Mouse (Mus musculus): ENCODE measurements around the gene Qk.
A peak's percentile ranks its signal among the peaks of the same experiment; 100 is the strongest.

The Qk gene

DNA sequence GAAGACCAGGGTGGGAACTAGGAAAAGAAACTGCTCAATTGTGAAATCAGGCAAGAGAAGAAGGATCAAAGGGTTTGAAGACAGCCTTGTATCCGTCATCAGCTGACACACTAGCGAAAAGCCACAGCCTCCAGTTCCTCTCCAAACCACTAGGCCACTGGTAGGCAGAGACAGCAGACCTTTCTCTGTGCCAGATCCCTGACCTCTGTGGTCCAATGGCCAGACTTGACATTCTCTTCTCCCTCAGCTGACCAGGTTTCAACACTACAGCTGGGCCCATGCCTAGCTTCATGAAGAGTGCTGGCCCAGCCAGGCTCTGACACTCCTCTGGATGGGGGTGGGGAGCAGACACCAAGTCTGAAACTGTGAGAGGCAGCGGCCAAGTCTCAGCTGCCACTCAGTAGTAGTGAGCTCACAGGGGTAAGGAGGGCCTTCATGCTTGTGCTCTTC lies 7.0 kb upstream of the Qk start:
- no peak for DNase-seq

DNA sequence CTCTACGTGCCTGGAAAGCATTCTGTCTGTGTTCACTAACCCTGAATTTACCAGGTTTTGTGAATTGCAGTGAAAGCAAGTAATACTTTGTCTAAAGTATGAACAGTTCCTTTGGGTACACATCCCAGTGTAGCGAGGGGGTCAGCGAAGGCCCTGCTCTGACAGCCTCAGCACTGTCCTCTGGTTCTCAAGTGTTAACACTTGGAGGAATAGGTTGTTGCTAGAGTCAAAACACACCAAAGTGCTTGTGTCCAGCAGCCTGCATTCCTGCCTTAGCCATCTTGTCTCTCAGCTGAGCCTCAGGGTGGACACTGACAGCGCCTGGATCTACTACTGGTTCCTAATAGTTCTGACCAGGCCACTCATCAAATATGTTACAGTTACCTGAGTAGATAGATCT lies 6.3 kb upstream of the Qk start:
- no peak for DNase-seq

DNA sequence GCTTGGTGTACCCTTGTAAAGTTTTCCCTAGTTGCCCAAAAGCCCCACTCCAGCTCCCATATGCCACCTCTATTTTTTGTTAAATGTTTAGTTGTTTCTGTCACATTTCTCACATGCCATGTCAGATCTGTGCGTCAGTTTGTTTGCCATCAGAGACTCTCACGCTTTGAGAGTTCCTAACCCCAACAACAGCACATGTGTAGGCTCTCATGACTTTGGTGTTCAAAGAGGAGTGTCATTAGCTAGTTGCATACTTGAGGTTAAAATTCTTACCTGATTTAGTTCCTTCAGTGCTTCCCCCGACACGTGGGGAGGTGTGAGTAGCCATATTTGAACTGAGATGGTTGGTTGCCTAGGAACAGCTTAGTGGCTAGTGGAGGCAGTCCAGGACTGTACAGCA lies 2.1 kb upstream of the Qk start:
- no peak for DNase-seq

DNA sequence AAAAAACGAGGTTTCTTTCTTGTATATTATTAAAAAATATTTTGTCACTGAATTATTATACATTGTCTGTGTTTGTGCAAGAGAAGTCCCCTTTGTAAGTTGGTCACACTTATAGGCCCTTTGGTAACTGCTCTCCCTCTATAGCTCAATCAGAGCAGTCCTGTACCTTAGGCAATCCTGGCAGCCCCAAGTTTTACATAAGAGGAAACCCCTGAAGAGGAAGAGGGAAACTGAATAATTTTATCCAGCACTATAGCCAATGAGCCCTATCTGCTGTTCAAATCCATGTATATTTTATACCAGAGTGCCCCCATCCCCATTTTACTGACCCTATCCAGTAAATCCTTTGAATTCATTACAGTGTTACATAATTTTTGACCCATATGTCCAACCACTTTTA lies 1.4 kb upstream of the Qk start:
- no peak for DNase-seq

DNA sequence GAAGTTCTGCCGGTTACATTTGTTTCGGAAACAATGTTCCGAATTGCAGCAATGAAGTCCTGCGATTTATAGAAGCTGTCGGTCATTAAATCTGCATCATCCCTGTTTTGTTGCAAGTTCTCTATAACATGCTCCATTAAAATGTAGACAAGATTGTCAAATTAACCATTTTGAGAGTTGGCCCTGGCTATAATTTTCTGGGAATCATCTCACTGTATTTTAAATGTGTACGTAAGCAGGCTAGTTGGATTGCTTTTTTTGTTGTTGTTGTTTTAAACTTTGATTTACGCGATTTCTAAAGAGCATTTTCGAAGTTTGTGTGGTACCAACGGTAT lies 769 bp upstream of the Qk start:
- DNase-seq = no peak

DNA sequence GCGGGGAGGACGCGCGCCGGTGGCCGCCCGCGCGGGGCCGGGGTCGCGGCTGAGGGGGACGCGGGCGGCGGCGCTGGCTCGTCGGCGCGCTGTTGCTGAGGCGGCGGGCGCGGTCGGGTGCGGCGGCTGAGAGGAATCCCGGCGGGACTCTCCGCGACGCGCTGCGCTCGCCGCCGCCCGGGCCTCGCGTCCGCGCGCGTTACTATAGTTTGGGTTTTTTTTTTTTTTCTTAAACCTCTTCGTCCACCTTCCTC lies 296 bp downstream of the Qk start:
- no peak for DNase-seq

DNA sequence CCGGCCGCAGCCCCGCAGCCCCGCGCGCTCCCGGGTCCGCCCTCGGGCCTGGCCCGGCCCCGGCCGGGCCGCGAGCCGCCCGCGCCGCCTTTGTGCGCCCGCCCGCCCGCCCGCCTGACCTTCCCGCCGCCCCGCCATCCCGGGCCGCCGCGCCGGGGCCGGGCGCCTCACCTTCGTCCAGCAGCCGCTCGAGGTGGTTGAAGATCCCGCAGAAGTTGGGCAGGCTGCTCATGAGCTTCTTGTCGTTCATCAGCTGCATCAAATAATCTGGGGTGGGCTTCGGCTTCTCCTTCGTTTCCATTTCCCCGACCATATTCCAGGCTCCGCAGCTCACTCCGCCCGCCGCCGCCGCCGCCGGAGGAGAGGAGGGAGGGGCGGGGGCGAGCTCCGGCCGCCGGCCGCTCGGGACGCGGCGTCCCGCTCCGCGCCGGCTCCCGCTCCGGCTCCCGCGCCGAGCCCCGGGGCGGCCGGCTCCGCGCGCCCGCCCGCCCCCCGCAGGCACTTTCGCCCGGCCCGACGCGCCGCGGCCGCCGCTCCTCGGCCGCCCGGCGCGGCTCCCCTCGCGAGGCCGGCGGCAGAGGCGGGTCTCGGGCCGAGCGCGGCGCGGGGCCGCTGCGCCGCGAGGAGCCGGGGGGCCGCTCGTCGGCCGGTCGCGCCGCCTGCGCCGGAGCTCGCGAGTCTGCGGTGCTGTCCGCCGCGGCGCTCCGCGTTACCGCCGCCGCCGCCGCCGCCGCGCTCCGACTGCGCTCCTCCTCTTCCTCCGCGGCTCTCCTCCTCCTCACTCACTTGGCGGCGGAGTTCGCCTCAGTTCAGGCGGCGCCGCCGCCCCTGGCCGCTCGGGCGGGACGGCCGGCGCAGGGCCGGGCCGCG lies 858 bp downstream of the Qk start:
- peak; percentile 68 for DNase-seq

DNA sequence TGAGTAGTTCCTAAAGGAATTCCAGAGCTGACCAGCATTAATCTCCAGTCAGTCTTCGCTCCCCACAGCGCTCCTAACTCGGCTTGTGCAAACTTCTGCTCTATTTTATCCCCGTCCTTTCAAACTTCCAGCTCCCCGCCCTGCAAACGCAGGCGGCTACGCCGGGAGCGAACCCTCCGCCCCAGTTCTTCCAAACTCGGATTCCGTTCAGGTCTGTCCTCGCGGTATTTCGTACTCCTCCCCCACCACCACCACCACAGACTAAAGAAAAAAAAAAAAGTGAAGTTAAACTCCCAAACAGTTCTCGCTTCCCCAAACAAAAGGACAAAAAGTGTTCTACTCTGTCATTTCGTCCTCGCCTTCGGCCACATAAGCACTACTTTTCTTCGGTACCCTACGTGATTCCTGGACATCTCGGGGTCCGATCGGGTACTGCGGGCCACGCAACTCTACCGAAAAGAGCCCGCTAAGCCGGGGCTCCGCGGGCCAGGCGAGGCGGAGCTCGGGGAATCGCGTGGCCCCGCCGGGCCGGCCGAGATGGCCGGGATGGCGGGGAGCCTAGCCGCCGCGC lies 1.6 kb downstream of the Qk start:
- peak; percentile 39 for DNase-seq

DNA sequence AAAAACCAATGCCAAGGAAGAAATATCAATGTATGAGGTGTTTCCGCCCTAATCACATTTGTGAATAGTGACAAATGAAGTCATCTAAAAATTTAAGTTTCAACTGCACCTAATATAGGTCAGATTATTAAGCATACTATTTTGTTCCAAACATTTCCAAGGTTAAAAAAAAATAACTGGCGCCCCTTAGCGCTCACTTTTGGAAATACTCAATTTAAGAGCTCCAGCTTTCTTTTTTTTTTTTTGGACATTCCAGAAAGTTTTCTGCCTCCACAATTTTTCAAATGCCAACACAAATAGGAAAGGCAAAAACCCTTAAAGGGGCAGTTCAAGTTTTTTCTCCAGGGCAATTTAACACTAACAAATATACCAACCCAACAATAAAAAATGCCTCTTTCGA lies 2.5 kb downstream of the Qk start:
- peak; percentile 53 for DNase-seq

DNA sequence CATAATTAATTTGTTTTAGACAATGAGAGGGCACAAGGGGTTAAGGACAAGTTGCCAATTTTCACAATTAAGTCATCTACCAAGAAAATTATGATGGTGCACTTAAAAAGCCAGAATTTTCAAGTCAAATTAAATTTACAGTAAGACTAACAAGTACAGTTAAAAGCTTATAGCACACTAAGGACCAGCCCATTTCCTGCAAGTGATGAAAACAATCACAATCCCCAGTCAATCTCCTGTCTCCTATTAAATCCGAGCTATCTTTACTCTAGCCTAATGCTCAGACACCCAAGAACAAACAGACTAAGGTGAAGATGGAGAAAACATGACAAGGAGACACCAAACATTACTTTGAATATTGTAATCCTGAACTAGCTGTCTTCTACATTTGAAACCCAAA lies 3.2 kb downstream of the Qk start:
- DNase-seq = no peak

DNA sequence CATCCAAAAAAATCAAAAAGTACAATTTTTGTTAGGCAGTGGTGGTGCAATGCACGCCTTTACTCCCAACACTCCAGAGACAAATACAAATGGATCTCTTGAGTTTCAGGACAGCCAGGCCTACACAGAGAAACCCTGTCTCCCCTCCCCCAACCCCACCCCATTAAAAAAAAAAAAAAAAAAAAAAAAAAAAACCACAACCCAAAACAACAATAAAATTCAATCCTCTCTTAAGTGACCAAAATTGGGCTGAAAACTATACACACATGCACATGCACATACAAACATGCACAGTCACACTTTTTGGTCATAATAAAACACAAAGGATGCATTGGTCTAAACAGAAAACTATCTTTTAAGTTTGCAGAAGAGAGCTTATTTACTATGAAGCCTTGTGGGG lies 9.6 kb downstream of the Qk start:
- no peak for DNase-seq

DNA sequence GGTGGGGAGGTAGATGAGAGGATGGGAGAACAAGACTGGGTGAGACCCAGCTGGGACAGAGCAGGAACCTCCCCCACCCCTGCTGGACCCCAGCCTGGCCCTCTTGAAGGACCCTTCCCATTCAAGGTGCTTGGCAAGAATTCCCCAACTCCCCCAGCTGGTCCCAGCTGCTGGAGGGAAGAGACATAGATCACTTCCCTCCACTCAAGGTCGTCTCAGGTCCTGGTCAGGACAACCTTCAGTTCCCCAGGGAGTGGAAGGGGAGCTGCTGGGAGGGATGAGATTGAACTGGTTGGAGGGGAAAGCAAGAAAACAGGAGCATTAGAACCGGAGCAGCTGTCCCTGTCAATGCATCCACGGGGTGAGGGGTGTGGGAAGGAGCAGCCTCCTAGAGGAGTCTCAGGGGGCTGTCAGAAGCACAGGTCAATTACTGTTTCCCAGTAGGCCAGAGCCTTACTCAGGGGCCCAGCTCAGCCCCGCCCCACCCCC lies 10.5 kb downstream of the Qk start:
- DNase-seq = no peak

DNA sequence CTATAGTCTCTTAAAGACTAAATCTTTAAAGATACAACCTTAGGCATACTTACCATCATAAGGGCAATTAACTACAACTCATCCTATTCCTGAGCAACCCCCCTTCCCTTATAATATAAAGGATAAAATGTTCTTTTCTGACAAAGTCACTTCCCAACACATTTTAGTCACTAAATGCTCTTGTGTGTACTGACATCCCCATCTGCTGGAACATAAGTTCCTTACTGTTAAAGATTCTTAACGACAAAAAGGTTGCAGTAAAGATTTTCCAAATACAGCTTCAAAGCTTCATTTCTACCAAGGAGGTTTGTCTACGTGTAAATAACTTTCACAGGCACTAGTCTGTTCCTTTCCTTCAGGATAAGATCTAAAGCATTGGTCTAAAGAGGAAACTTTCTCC lies 13.2 kb downstream of the Qk start:
- DNase-seq = no peak

DNA sequence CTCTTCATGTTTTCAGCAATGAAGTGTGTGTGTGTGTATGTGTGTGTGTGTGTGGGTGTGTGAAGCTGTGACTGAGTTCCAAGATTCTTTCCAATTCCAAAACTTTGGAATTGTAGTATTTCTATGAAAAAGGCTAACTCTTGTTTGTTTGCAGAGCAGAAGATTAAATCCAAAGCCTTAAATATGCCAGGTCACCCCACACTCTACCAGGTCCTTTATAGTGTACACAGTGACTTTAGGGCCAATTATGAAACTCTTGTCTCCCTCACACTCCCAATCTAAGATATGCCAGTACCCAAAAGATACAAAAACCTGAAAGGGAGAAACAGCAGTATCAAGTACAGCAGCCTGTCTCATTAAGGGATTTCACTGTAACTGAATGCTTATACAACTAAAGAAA lies 15.7 kb downstream of the Qk start:
- no peak for DNase-seq

DNA sequence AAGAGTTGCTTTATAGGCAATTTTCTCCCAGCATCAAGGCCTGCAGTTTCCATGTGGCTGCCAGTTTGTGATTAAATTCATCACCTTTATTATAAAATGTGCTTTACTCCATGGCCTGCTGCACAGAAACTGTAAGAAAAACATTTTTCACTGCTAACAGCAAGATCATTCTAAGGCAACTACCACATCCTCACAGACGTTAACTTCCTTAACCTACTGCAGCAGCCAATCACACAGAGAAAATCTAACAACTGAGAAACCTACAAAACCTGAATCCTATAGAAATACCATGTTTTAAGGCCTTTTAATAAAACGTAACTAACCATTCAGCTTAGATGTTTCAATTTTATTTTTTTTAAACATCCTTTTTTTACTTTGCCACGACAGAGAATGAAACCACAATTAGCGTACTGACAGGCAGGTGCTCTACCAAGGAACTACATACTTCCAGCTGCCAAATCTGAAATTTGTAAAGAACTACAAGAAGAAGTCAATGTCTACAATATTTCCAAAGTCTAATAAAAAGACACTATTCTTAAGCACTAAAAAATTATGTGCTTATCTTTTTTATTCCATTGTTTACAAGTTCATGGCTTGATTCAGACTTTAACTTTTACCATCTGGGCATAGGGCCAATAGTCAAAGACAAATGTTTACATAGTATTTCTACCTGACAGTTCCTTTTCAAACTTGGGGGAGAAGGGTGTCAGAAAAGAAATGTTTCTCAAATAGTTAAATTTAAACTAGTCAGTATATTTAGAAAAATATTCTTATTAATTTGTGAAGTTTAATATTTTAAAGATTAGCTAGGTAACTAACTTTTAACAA lies 18.5 kb downstream of the Qk start:
- no peak for DNase-seq

DNA sequence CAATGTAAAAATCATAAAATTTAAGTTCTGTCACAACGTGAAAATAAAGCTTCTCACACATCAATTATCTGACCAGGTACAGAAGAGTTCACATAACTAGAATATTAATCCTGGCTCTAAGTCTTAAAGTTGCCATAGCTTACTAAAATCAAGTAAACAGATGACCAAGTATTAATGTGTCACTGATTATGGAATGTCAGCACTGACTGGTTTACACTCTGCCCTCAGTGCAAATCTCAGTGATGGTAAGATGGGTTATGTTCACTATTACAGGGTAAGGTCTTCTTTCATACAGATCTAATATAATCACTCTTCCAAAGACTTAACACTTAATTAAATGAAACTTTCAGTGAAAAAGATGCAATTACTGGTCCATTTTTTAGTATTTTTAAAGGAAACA lies 20.3 kb downstream of the Qk start:
- DNase-seq = no peak

DNA sequence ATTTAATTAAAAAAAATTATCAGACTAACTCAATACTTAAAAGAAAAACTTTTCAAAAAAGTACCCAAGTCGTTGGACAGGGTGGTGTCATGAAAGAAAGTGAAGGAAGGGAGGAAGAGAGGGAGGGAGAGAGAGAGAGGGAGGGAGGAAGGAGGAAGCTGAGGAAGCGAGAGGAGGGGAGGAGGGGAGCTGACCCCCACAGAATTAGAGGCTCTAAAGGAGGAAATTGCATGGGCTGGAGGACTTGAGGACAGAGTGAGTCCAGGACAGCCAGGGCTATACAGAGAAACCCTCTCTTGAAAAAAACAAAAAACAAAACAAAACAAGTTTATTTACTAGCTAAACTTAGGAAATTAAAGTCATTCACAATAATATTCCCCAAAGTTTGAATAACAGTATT lies 27.1 kb downstream of the Qk start:
- no peak for DNase-seq

DNA sequence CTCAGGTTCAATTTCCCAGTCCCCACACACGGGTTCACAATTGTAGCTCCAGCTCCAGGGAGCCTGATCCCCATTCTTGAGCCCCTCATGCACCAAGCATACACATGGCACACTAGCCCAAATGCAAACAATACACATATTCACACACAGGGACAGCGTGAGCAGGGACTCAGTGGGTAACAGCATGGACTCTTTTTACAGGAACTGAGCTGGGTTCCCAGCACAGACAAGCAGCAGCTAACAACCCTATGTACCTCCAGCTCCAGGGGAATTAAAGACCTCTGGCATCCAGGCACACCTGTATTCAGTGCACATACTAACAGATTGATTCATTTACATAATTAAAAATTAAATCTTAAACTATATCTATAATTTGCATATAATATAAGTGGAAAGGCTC lies 34.9 kb downstream of the Qk start:
- no peak for DNase-seq

DNA sequence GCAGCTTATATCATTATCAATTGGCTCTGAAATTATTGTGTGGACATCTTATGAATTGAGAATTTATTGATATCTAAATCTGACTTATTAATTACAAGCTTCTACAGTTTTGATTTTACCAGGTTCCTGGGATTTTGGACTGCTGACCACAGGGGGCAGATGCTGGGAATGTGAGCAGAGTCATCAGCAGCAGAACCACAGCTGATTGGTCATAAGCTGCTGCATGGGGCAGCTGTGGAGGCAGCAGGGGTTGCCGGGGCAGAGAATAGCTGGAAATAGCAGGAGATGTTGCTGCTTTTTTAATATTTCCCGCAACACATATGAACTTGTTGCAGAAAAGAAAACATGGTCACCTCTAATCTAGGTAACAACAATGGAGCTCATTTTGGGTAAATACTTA lies 40.1 kb downstream of the Qk start:
- DNase-seq = no peak

DNA sequence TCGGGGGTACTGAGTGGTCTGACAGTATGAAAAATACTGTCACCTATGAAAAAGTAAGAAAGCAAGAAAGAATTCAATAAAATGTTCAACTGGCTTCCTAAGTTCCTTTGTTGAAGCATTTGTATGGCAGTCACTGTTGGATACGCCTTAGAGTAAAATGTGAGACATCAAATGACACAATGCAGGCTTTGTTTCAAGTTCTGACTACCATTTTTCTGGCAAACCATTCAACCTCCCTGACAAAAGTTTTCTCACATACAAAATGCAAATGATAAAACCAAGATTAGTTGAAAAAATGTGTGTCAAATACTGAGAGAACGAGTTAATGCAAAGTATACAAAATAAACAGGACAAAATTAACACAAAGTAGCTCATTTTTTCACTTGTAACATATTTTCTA lies 50.1 kb downstream of the Qk start:
- DNase-seq = no peak

DNA sequence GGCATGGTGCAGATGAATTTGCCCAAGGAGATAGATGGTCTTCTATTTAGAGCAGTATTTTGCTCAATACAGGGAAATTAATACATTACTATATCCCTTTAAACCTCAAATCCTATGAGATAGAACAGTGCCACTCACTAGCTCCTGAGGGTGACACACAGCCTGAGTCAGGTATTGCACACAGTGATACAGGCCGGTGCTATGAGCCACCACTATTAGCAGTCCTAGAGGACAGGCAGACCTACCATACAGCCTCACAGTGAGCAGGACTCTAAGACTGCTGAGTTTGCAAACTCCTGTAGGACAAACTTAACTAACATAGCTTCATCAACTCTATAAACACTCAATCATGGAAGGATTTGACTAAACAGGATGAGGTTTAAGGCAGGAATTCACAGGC lies 51.2 kb downstream of the Qk start:
- DNase-seq = no peak

DNA sequence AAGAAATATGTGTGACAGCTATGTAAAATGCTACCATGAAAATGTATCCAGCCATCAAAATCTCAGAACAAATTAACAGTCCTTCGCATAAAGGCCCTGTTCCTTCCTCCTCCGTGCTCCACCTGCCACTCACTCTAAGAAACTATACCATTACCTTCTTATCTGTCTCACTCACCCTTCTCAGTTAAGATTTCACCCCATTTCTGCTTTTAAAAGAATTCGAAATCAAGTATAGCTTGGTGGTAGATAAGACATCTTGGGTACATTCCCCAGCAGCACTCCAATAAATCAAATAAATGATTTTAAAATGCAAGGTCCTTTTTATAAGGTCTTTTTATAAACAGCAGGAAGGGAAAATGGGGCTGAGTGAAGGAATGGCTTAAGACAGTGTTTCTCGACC lies 53.4 kb downstream of the Qk start:
- no peak for DNase-seq

DNA sequence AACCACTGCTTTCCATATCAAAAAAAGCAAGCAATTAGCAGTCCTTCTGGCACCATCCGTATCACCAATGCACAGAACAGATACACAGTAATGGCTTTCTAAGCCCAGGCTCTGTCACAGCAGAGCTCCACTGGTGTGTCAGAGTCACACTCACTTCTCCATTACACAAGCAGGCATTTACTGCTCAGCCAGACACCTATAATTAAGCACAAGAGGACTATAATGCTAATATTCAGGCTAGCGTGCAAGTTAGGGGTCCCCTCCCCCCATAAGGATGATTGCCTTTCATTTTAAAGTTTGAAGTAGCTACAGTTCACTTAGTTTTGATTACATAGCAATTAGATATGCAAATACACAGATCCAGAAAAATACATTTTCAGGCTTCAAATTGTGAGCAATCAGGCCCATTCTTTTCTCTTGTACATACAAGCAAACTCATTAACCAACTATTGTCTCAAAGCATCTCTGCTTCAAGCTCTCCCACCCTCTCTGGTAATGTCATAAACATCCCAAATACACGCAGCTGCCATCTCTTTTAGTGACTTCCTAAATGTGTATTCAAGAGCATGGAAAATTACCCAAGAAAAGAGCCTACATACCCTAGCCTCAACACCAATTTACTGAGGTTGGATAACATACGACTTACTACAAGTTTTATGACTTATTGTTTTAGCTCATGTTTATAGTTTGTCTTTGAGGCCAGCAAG lies 68.2 kb downstream of the Qk start:
- no peak for DNase-seq

DNA sequence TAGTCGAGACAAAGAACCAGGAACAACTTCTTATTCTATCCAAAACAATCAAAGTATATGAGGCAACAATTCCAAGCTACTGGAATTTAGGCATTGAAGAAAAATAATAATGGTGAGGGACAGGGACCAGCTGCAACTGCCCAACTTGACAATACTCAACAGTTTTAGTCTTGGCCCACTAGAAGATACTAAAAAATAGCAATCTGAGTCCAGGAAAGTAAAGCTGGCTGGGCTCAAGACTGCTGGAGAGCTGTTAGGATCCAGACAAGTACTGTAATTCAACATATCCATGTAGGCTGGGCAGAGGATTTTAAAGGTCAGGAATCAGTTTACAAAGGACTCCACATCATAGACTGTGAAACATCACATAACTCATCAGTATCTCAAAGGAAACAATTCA lies 79.6 kb downstream of the Qk start:
- no peak for DNase-seq

Measured in right cerebral cortex, postnatal 4 days (tissue).